Mouse (Mus musculus): Measurements from ENCODE around the gene Gpr82. TPM values are rescaled to one million over a fixed set of nuclear protein-coding genes. Genes with fewer than 3 reads are reported as not detected.

The Gpr82 gene
- polyA plus RNA-seq (2015; fragmentation: Nextera tagmentation; extraction: Ambion mirVana): 0.21 TPM in 1 of 2 replicates, not detected in the other

- Histone ChIP-seq H3K9ac (ENCODE audit: low read length) (no peak within 1 kb of the TSS), H3K4me2 (replicated peaks; ENCODE audit: low read depth) (no peak within 1 kb of the TSS), H3K4me1 (replicated peaks; ENCODE audit: control insufficient read depth, insufficient read depth) (no peaks in the 10 kb centered on the region), H3K36me3 (ENCODE audit: control insufficient read depth, insufficient read depth, low read length) (no peaks in the 10 kb centered on the region), H3K4me3 (ENCODE audit: low read depth, low read length) (no peak within 1 kb of the TSS), H3K9me3 (ENCODE audit: control insufficient read depth, low read length) (no peaks in the 10 kb centered on the region), H3K27me3 (ENCODE audit: control insufficient read depth, insufficient read depth, low read length) (no peaks in the 10 kb centered on the region), H3K27ac (replicated peaks) (no peak within 1 kb of the TSS)
- ATAC-seq (ENCODE audit: low FRiP score, low TSS enrichment): no peak
- no peak for TF ChIP-seq EP300 (optimal IDR thresholded peaks at IDR 0.05)
- TF ChIP-seq CTCF (IDR thresholded peaks at IDR 0.05; ENCODE audit: low read depth): no peak
- DNase-seq (ENCODE audit: low spot score): no peak
- 95% methylated on average over 5 of the region's 5 CpGs for WGBS
These were observed at the start of gene Gpr82 for GRCm38 (mm10) chrX:13661063-13661462. Gene Gpr82 (plus strand): TSS chrX:13661363.

GRCm38 (mm10) chrX:13612115-13612514 lies 49.0 kb upstream of the Gpr82 start:
- no peak for ATAC-seq (ENCODE audit: low FRiP score, low TSS enrichment)
- no peaks in the 10 kb centered on the region for H3K27me3 ChIP-seq (ENCODE audit: control insufficient read depth, insufficient read depth, low read length)
- H3K4me3 ChIP-seq (ENCODE audit: low read depth, low read length): no peak overlapping the region
- H3K4me1 ChIP-seq (replicated peaks; ENCODE audit: control insufficient read depth, insufficient read depth): no peaks in the 10 kb centered on the region
- H3K36me3 ChIP-seq (ENCODE audit: control insufficient read depth, insufficient read depth, low read length): no peaks in the 10 kb centered on the region
- WGBS: 22% methylated on average over 2 of the region's 2 CpGs
- TF ChIP-seq CTCF (IDR thresholded peaks at IDR 0.05; ENCODE audit: low read depth) (no peak), EP300 (optimal IDR thresholded peaks at IDR 0.05) (no peak)
- H3K9me3 ChIP-seq (ENCODE audit: control insufficient read depth, low read length): no peaks in the 10 kb centered on the region
- no peak overlapping the region for H3K27ac ChIP-seq (replicated peaks)
- H3K4me2 ChIP-seq (replicated peaks; ENCODE audit: low read depth): no peak overlapping the region
- no peak overlapping the region for H3K9ac ChIP-seq (ENCODE audit: low read length)
- no peak for DNase-seq (ENCODE audit: low spot score)

- 39% methylated on average over 1 of the region's 1 CpGs for WGBS
These were observed 44.4 kb upstream of the Gpr82 start for GRCm38 (mm10) chrX:13616726-13617125.

GRCm38 (mm10) chrX:13617294-13617693 lies 43.9 kb upstream of the Gpr82 start:
- no peak overlapping the region for H3K4me3 ChIP-seq (ENCODE audit: low read depth, low read length)
- no peak for TF ChIP-seq CTCF (IDR thresholded peaks at IDR 0.05; ENCODE audit: low read depth)
- no peak for TF ChIP-seq EP300 (optimal IDR thresholded peaks at IDR 0.05)

More at GRCm38 (mm10) chrX:13616726-13617125, 44.4 kb upstream of the Gpr82 start:
- TF ChIP-seq EP300 (optimal IDR thresholded peaks at IDR 0.05) (no peak), CTCF (IDR thresholded peaks at IDR 0.05; ENCODE audit: low read depth) (no peak)
- no peaks in the 10 kb centered on the region for H3K36me3 ChIP-seq (ENCODE audit: control insufficient read depth, insufficient read depth, low read length)
- H3K4me3 ChIP-seq (ENCODE audit: low read depth, low read length): no peak overlapping the region
- no peak overlapping the region for H3K4me2 ChIP-seq (replicated peaks; ENCODE audit: low read depth)
- ATAC-seq (ENCODE audit: low FRiP score, low TSS enrichment) (no peak), DNase-seq (ENCODE audit: low spot score) (no peak)
- no peaks in the 10 kb centered on the region for H3K4me1 ChIP-seq (replicated peaks; ENCODE audit: control insufficient read depth, insufficient read depth)
- H3K27ac ChIP-seq (replicated peaks): no peak overlapping the region
- H3K27me3 ChIP-seq (ENCODE audit: control insufficient read depth, insufficient read depth, low read length): no peaks in the 10 kb centered on the region
- H3K9me3 ChIP-seq (ENCODE audit: control insufficient read depth, low read length): no peaks in the 10 kb centered on the region
- no peak overlapping the region for H3K9ac ChIP-seq (ENCODE audit: low read length)

GRCm38 (mm10) chrX:13618476-13618875 lies 42.7 kb upstream of the Gpr82 start:
- Histone ChIP-seq H3K4me1 (replicated peaks; ENCODE audit: control insufficient read depth, insufficient read depth) (no peaks in the 10 kb centered on the region), H3K4me3 (ENCODE audit: low read depth, low read length) (no peak overlapping the region), H3K36me3 (ENCODE audit: control insufficient read depth, insufficient read depth, low read length) (no peaks in the 10 kb centered on the region), H3K9ac (ENCODE audit: low read length) (no peak overlapping the region), H3K27ac (replicated peaks) (no peak overlapping the region), H3K4me2 (replicated peaks; ENCODE audit: low read depth) (no peak overlapping the region), H3K27me3 (ENCODE audit: control insufficient read depth, insufficient read depth, low read length) (no peaks in the 10 kb centered on the region), H3K9me3 (ENCODE audit: control insufficient read depth, low read length) (no peaks in the 10 kb centered on the region)
- WGBS: 57% methylated on average over 4 of the region's 4 CpGs
- TF ChIP-seq EP300 (optimal IDR thresholded peaks at IDR 0.05) (no peak), CTCF (IDR thresholded peaks at IDR 0.05; ENCODE audit: low read depth) (no peak)
- DNase-seq (ENCODE audit: low spot score) (no peak), ATAC-seq (ENCODE audit: low FRiP score, low TSS enrichment) (no peak)

More at GRCm38 (mm10) chrX:13617294-13617693, 43.9 kb upstream of the Gpr82 start:
- no peaks in the 10 kb centered on the region for H3K9me3 ChIP-seq (ENCODE audit: control insufficient read depth, low read length)
- H3K36me3 ChIP-seq (ENCODE audit: control insufficient read depth, insufficient read depth, low read length): no peaks in the 10 kb centered on the region
- no peak for DNase-seq (ENCODE audit: low spot score)
- H3K4me1 ChIP-seq (replicated peaks; ENCODE audit: control insufficient read depth, insufficient read depth): no peaks in the 10 kb centered on the region
- 93% methylated on average over 1 of the region's 1 CpGs for WGBS
- H3K27ac ChIP-seq (replicated peaks): no peak overlapping the region
- ATAC-seq (ENCODE audit: low FRiP score, low TSS enrichment): no peak
- H3K27me3 ChIP-seq (ENCODE audit: control insufficient read depth, insufficient read depth, low read length): no peaks in the 10 kb centered on the region
- no peak overlapping the region for H3K9ac ChIP-seq (ENCODE audit: low read length)
- no peak overlapping the region for H3K4me2 ChIP-seq (replicated peaks; ENCODE audit: low read depth)

GRCm38 (mm10) chrX:13621473-13621872 lies 39.7 kb upstream of the Gpr82 start:
- no peak for TF ChIP-seq EP300 (optimal IDR thresholded peaks at IDR 0.05)
- TF ChIP-seq CTCF (IDR thresholded peaks at IDR 0.05; ENCODE audit: low read depth): no peak
- ATAC-seq (ENCODE audit: low FRiP score, low TSS enrichment) (no peak), DNase-seq (ENCODE audit: low spot score) (no peak)
- Histone ChIP-seq H3K9me3 (ENCODE audit: control insufficient read depth, low read length) (no peaks in the 10 kb centered on the region), H3K27ac (replicated peaks) (no peak overlapping the region), H3K4me3 (ENCODE audit: low read depth, low read length) (no peak overlapping the region), H3K4me1 (replicated peaks; ENCODE audit: control insufficient read depth, insufficient read depth) (no peaks in the 10 kb centered on the region), H3K9ac (ENCODE audit: low read length) (no peak overlapping the region), H3K36me3 (ENCODE audit: control insufficient read depth, insufficient read depth, low read length) (no peaks in the 10 kb centered on the region), H3K4me2 (replicated peaks; ENCODE audit: low read depth) (no peak overlapping the region), H3K27me3 (ENCODE audit: control insufficient read depth, insufficient read depth, low read length) (no peaks in the 10 kb centered on the region)
- WGBS: 60% methylated on average over 4 of the region's 4 CpGs
